Mouse (Mus musculus): ENCODE results near the gene Fabp2. TPM values are rescaled to one million over a fixed set of nuclear protein-coding genes. Genes with fewer than 3 reads are reported as not detected.
"Not testable (repeated sequence)": the region's sequence is repeated elsewhere in the genome, so short reads cannot be mapped to it uniquely, and the experiment has no call there.

The Fabp2 gene
- polyA plus RNA-seq, 1 experiment from 2014 or later: 654 TPM

GRCm38 (mm10) chr3:122921676-122922527 lies 27.0 kb downstream of the Fabp2 start:
- ATAC-seq: no peak
- no peak overlapping the region for H3K4me2 ChIP-seq (replicated peaks)
- no peak overlapping the region for H3K4me3 ChIP-seq (replicated peaks)
- no peaks in the 10 kb centered on the region for H3K36me3 ChIP-seq
- no peaks in the 10 kb centered on the region for H3K27me3 ChIP-seq (replicated peaks)
- no peaks in the 10 kb centered on the region for H3K9me3 ChIP-seq
- 70% methylated on average over 8 of the region's 8 CpGs for WGBS
- no peak overlapping the region for H3K9ac ChIP-seq
- H3K4me1 ChIP-seq (replicated peaks): 0 out of 2 replicates have a peak, but pooled peaks cover 8% of the 10 kb centered on the region
- no peak overlapping the region for H3K27ac ChIP-seq

- Histone ChIP-seq H3K27me3 (replicated peaks) (no peaks in the 10 kb centered on the region), H3K9ac (no peak overlapping the region), H3K9me3 (no peaks in the 10 kb centered on the region), H3K4me1 (replicated peaks) (0 out of 2 replicates have a peak, but pooled peaks cover 8% of the 10 kb centered on the region), H3K27ac (peak overlapping the region; percentile 84), H3K4me3 (replicated peaks) (peak overlapping the region; percentile 58; the same call in 1 of the 2 replicates), H3K36me3 (no peaks in the 10 kb centered on the region), H3K4me2 (replicated peaks) (peak overlapping the region; percentile 59)
- no peak for ATAC-seq
- 41% methylated on average over 7 of the region's 7 CpGs for WGBS
These were observed 28.3 kb downstream of the Fabp2 start for GRCm38 (mm10) chr3:122923147-122923546.

DNA sequence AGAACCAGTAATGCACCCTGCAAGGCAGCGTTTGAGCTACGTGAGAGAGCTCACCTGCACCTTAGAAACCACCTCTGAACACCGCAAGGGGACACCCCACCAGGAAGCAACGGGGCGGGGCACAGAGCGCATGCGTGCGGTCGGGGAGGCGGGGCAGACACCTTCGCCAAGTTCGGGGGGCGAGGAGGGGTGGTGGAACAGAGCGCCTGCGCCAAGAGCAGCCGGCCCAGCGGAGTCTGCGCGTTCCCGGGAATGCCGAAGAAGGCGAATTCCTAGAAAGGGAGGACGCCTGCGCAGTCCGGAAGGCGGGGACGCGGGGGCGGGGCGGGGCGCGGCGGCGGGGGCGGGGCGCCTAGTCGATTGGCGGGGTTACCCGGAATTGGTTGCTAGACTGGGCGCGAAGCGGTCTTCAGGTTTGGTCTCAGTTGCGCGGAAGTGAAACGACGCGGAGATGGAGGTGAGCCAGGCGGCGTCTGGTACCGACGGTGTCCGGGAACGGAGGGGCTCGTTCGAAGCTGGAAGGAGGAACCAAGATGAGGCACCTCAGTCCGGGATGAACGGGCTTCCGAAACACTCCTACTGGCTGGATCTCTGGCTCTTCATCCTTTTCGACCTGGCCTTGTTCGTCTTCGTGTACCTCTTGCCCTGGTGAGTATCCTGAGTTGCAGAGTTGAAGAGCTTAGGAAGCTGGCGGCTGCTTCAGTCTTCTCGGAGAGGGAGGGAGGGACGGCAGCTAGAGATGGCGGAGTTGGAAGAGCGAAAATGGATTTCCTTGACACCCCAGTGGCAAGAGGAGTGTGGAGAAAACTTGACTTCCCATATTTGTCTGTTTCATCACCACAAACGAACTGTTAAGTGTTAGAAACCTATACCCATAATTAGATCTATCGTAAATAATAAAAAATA lies 29.4 kb downstream of the Fabp2 start, which contains the start of gene 1810037I17Rik:
Gene 1810037I17Rik, plus strand, starts transcription at position 195 of the 906 bp plus-strand sequence.
- H3K27me3 ChIP-seq (replicated peaks): no peaks in the 10 kb centered on the region
- H3K9me3 ChIP-seq: no peaks in the 10 kb centered on the region
- peak within 1 kb of the TSS; percentile 59 for H3K4me2 ChIP-seq (replicated peaks)
- H3K4me3 ChIP-seq (replicated peaks): peak within 1 kb of the TSS; percentile 58
- H3K9ac ChIP-seq: peak within 1 kb of the TSS; percentile 61
- H3K36me3 ChIP-seq: no peaks in the 10 kb centered on the region
- peak within 1 kb of the TSS; percentile 84 for H3K27ac ChIP-seq
- ATAC-seq: peak; percentile 98
- H3K4me1 ChIP-seq (replicated peaks): 0 out of 2 replicates have a peak, but pooled peaks cover 8% of the 10 kb centered on the region
- WGBS: under 1% methylated on average over 68 of the region's 68 CpGs

GRCm38 (mm10) chr3:122929723-122930122 lies 34.9 kb downstream of the Fabp2 start:
- Histone ChIP-seq H3K9ac (no peak overlapping the region), H3K4me1 (replicated peaks) (0 out of 2 replicates have a peak, but pooled peaks cover 2% of the 10 kb centered on the region), H3K27ac (no peak overlapping the region), H3K36me3 (no peaks in the 10 kb centered on the region), H3K9me3 (no peaks in the 10 kb centered on the region), H3K27me3 (replicated peaks) (no peaks in the 10 kb centered on the region), H3K4me2 (replicated peaks) (no peak overlapping the region), H3K4me3 (replicated peaks) (no peak overlapping the region)
- 90% methylated on average over 6 of the region's 6 CpGs for WGBS
- no peak for ATAC-seq

GRCm38 (mm10) chr3:122932466-122932865 lies 37.6 kb downstream of the Fabp2 start:
- H3K9me3 ChIP-seq: no peaks in the 10 kb centered on the region
- H3K9ac ChIP-seq: no peak overlapping the region
- no peak overlapping the region for H3K27ac ChIP-seq
- no peaks in the 10 kb centered on the region for H3K4me1 ChIP-seq (replicated peaks)
- H3K4me2 ChIP-seq (replicated peaks): no peak overlapping the region
- H3K36me3 ChIP-seq: no peaks in the 10 kb centered on the region
- H3K27me3 ChIP-seq (replicated peaks): no peaks in the 10 kb centered on the region
- ATAC-seq: no peak
- H3K4me3 ChIP-seq (replicated peaks): no peak overlapping the region
- WGBS: 86% methylated on average over 1 of the region's 1 CpGs

GRCm38 (mm10) chr3:122937176-122937575 lies 42.3 kb downstream of the Fabp2 start:
- not testable (repeated sequence) for H3K36me3 ChIP-seq; ATAC-seq; H3K27ac ChIP-seq; H3K27me3 ChIP-seq (replicated peaks); H3K4me2 ChIP-seq (replicated peaks); H3K9me3 ChIP-seq; H3K9ac ChIP-seq; H3K4me3 ChIP-seq (replicated peaks); H3K4me1 ChIP-seq (replicated peaks)
- 81% methylated on average over 13 of the region's 13 CpGs for WGBS

DNA sequence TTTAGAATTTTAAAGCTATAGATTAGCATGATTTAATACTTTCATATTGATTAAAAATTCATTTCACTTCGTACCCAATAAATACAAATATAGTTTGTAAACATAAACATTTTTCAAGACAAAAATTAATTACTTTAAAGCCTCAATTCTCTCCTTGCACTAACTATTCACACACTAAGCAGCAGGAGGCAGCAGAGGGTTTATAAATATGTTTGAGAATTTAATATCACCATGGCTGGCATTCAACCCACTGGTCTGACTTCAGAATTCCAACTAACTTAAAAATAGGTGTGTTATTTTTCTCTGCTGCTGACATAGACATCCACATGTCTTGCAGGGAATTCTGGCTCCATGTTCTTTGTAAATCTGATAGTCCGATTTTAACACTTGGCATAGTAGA lies 44.3 kb downstream of the Fabp2 start:
- Histone ChIP-seq H3K4me2 (replicated peaks) (no peak overlapping the region), H3K9ac (no peak overlapping the region), H3K4me3 (replicated peaks) (no peak overlapping the region), H3K27me3 (replicated peaks) (no peaks in the 10 kb centered on the region), H3K36me3 (no peaks in the 10 kb centered on the region), H3K9me3 (no peaks in the 10 kb centered on the region), H3K27ac (no peak overlapping the region), H3K4me1 (replicated peaks) (no peaks in the 10 kb centered on the region)
- 76% methylated on average over 2 of the region's 2 CpGs for WGBS
- ATAC-seq: no peak

DNA sequence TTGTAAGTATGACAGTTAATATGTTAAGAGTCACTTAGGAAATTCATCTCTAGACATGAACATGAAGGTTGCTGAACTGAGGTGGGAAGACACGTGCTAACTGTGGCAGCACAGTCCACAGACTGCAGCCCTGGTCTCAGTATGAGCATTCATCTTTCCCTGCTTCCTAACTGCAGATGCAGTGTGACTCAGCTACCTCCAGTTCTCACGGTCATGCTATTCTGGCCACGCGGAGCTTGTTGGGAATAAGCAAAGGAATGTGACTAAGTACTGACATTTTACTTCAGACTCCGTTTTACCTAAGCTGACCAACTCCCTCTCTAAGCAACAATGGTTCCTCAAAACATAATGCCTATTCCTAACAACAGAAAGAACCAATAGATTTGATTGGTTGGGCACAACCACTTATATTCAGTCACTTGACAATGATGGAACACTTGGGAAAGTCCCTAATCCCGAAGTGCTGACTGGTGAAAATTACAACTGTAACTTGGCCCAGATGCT lies 48.6 kb downstream of the Fabp2 start:
- 82% methylated on average over 6 of the region's 6 CpGs for WGBS
- H3K27ac ChIP-seq: no peak overlapping the region

More for the DNA sequence above, 48.6 kb downstream of the Fabp2 start:
- no peak for ATAC-seq
- no peaks in the 10 kb centered on the region for H3K4me1 ChIP-seq (replicated peaks)
- no peaks in the 10 kb centered on the region for H3K36me3 ChIP-seq
- H3K27me3 ChIP-seq (replicated peaks): no peaks in the 10 kb centered on the region
- no peaks in the 10 kb centered on the region for H3K9me3 ChIP-seq
- H3K4me3 ChIP-seq (replicated peaks): no peak overlapping the region
- no peak overlapping the region for H3K4me2 ChIP-seq (replicated peaks)
- H3K9ac ChIP-seq: no peak overlapping the region

Other genes with a start within 250 kb of the Fabp2 start
- gene Pde5a, start 166.1 kb upstream of the Fabp2 start, polyA plus RNA-seq (2015; fragmentation: Nextera tagmentation; extraction: Ambion mirVana): 12.1 and 13.3 TPM in 2 replicates
- not detected in 2 replicates for gene Gm10959, start 24.3 kb downstream of the Fabp2 start, polyA plus RNA-seq (2015; fragmentation: Nextera tagmentation; extraction: Ambion mirVana)
- 146 and 156 TPM in 2 replicates for gene 1810037I17Rik, start 29.1 kb downstream of the Fabp2 start, polyA plus RNA-seq (2015; fragmentation: Nextera tagmentation; extraction: Ambion mirVana)
- gene Usp53, start 89.4 kb downstream of the Fabp2 start, polyA plus RNA-seq (2015; fragmentation: Nextera tagmentation; extraction: Ambion mirVana): 12.1 and 12.4 TPM in 2 replicates
- gene Myoz2, start 139.9 kb downstream of the Fabp2 start, polyA plus RNA-seq (2015; fragmentation: Nextera tagmentation; extraction: Ambion mirVana): 0.59 TPM in 1 of 2 replicates, not detected in the other

All from intestine, embryonic 15.5 days (tissue).